Mouse (Mus musculus) midbrain, embryonic 14.5 days (tissue): Measurements from ENCODE around the gene Wnt6. TPM values are rescaled to one million over a fixed set of nuclear protein-coding genes. Genes with fewer than 3 reads are reported as not detected.

Experiments used
- ATAC-seq: fragments of 200-750 bp; cut with Nextera tagmentation; 2 replicates; pipeline ENCODE4 v1.8.0; 2017; ENCODE audit warnings: moderate number of reproducible peaks, moderate library complexity; ENCODE audit not compliant: low FRiP score, low TSS enrichment
- DNase-seq: peaks from one replicate; pipeline ENCODE4 v3.0.0-alpha.2; 2015
- H3K27ac ChIP-seq: fragments of 300-500 bp; sonication (generic); replicated peaks from 2 replicates; pipeline ENCODE4 v1.5.1; 2014; ENCODE audit warnings: mild to moderate bottlenecking, low read depth, low read length, moderate library complexity
- H3K27me3 ChIP-seq: fragments of 300-500 bp; sonication (generic); 2 replicates; pipeline ENCODE4 v1.6.1; 2014; ENCODE audit warnings: low read length, control low read depth, mixed read lengths; ENCODE audit not compliant: control insufficient read depth, insufficient read depth
- H3K36me3 ChIP-seq: fragments of 300-500 bp; sonication (generic); 2 replicates; pipeline ENCODE4 v1.6.1; 2014; ENCODE audit warnings: low read length, control low read depth; ENCODE audit not compliant: control insufficient read depth, insufficient read depth
- H3K4me1 ChIP-seq: fragments of 300-500 bp; sonication (generic); 2 replicates; pipeline ENCODE4 v1.6.1; 2014; ENCODE audit warnings: mild to moderate bottlenecking, antibody characterized with exemption, low read length, control low read depth; ENCODE audit not compliant: control insufficient read depth, insufficient read depth
- H3K4me2 ChIP-seq: fragments of 300-500 bp; sonication (generic); 2 replicates; pipeline ENCODE4 v1.6.1; 2014; ENCODE audit warnings: mild to moderate bottlenecking, low read length, moderate library complexity
- H3K4me3 ChIP-seq: fragments of 300-500 bp; sonication (generic); replicated peaks from 2 replicates; pipeline ENCODE4 v1.5.1; 2014; ENCODE audit warnings: low read depth, low read length
- H3K9ac ChIP-seq: fragments of 300-500 bp; sonication (generic); replicated peaks from 2 replicates; pipeline ENCODE4 v1.6.1; 2014; ENCODE audit warnings: mild to moderate bottlenecking, low read length, moderate library complexity
- H3K9me3 ChIP-seq: fragments of 300-500 bp; sonication (generic); 2 replicates; pipeline ENCODE4 v1.6.1; 2016; ENCODE audit warnings: low read length, control low read depth, mixed read lengths; ENCODE audit not compliant: control insufficient read depth
- WGBS: fragments of 180-500 bp; shearing (Covaris S2); extraction: QIAGEN DNeasy Blood & Tissue Kit; methylation state at CpG from one replicate; pipeline ENCODE4 v1.1.7; 2014; 5-methylcytosine and 5-hydroxymethylcytosine counted together
- polyA plus RNA-seq: library from polyadenylated mRNA; unstranded; fragments of >200 nt; fragmentation: Nextera tagmentation; extraction: Ambion mirVana; gene quantifications from 2 replicates; pipeline ENCODE4 v1.2.1, GENCODE M21; 2014

Wnt6 gene
- polyA plus RNA-seq, 1 experiment from 2014 or later = 2.7 TPM

DNA sequence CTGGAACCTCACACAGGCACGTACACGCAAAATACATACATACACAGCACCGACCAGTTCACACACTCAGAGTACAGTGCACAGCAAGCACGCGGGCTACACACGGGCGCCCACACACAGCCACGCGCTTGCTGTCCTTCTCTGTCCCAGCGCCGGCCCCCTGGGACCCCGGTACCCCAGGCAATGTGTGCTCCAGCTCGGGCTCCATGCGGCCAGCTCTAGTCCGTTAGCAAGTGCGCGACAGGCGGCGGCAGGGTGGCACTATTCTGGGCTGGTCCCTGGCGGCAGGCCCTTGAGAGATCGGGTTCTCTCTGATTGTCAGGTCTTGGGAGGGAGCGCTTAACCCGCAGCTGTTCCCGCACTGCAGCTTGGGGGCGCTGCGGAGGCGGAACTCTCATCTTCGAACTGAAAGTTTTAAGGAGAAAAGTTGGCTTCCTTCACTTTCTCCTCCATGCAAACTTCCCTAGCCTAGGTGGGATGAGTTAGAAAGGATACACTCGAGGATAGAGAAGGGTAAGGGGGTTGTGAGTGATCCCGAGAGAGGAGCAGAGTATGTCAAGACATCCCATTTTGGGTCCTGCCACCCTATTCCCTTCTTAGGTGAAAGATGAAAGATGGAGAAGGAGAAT, 22.9 kb upstream of the Wnt6 start, which contains the start of gene Prkag3:
Gene Prkag3, minus strand, starts transcription at position 579 of the 629 bp plus-strand sequence.
- H3K27me3 ChIP-seq = no peaks in the 10 kb centered on the region
- H3K4me2 ChIP-seq = peak within 1 kb of the TSS; percentile 32
- 10% methylated on average over 30 of the region's 30 CpGs for WGBS
- H3K27ac ChIP-seq = no peak within 1 kb of the TSS
- H3K9ac ChIP-seq = no peak within 1 kb of the TSS
- no peaks in the 10 kb centered on the region for H3K9me3 ChIP-seq
- no peaks in the 10 kb centered on the region for H3K4me1 ChIP-seq
- DNase-seq (peak; percentile 56), ATAC-seq (no peak)
- H3K4me3 ChIP-seq = 0 out of 2 replicates have a peak within 1 kb of the TSS, but pooled peaks have one; percentile 0
- H3K36me3 ChIP-seq = no peaks in the 10 kb centered on the region

DNA sequence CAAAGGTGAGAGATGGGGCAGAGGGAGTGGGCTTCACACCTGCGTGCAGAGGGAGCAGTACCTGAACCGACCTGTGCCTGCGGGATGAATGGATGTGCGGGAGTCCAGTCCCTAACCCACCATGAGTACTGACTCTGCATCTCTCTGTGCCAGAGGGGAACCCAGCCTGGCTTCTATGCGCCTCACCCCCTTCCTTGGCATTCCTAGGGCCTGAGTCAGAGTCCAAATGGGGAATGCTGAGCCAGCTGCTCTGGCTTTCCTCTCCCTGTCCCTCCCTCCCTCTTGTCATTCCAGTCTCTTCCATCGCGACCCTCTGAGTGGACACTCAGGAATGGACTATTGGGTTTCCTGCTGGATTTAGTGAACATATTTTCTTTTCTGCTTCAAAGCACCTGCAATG, 22.4 kb upstream of the Wnt6 start:
- no peak for DNase-seq
- Histone ChIP-seq H3K36me3 (no peaks in the 10 kb centered on the region), H3K4me3 (no peak overlapping the region), H3K9ac (no peak overlapping the region), H3K4me2 (no peak overlapping the region), H3K9me3 (no peaks in the 10 kb centered on the region), H3K27ac (no peak overlapping the region), H3K27me3 (no peaks in the 10 kb centered on the region), H3K4me1 (no peaks in the 10 kb centered on the region)
- no peak for ATAC-seq
- WGBS = 77% methylated on average over 7 of the region's 7 CpGs

DNA sequence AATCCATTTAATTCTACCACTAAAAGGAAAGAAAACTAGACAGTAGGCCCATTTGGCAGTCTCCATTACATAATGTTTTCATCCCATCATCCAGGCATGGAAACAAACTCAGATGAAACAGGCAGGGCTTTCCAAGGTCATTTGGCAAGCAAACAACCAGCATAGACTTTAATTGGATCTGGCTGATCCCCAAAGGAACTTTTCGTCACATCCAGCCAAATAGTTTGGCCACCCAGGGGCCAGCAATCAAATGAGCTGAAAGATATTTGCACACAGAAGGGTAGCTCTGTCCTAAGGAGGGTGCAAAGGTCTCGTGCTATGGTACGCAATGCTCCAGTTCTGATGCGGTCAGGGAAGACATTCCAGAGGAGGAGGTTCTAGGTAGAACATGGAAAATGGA, 21.0 kb upstream of the Wnt6 start:
- Histone ChIP-seq H3K4me1 (no peaks in the 10 kb centered on the region), H3K4me3 (no peak overlapping the region), H3K27me3 (no peaks in the 10 kb centered on the region), H3K4me2 (no peak overlapping the region), H3K9me3 (no peaks in the 10 kb centered on the region), H3K27ac (no peak overlapping the region), H3K36me3 (no peaks in the 10 kb centered on the region), H3K9ac (no peak overlapping the region)
- no peak for DNase-seq
- ATAC-seq = no peak
- 86% methylated on average over 4 of the region's 4 CpGs for WGBS

DNA sequence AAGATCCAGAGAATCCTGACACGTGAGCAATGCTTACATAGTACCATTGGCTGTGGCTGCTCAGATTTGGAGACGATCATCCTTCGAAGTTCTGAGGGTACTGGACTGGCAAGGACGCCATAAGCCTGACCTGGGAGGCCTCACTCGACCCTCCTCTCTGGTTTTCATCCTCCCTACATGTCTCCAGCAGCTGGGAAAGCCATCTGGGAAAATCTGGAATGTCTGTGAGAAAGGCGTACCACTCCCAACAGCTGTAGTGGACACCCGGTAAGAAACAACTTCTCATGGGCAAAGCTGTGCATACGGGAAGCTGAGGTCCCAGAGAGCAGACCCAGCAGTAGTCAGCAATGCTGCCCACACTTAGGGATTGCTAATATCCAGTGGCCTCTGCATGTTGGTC, 19.5 kb upstream of the Wnt6 start:
- Histone ChIP-seq H3K4me3 (no peak overlapping the region), H3K9ac (no peak overlapping the region), H3K27me3 (no peaks in the 10 kb centered on the region), H3K27ac (no peak overlapping the region), H3K9me3 (no peaks in the 10 kb centered on the region), H3K36me3 (no peaks in the 10 kb centered on the region), H3K4me1 (no peaks in the 10 kb centered on the region), H3K4me2 (no peak overlapping the region)
- 91% methylated on average over 8 of the region's 8 CpGs for WGBS
- DNase-seq (no peak), ATAC-seq (no peak)

DNA sequence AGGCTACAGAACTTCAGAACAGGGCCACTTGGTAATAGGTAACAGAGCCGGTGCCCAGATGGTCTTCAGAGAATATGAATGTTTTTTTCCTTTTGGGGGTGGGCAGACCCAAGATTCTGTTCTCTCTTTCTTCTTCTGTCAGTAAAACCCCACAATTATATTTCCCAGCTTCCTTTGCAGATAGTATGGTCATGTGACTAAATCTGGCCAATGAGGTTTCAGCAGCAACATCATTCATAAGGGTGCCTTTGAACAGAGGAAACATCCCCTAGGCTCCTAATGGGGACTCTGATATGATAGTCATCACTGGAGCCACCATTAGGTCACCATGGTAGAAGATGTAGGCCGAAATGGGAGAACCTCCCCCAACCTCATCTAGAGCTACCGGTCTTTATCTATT, 18.9 kb upstream of the Wnt6 start:
- Histone ChIP-seq H3K27ac (no peak overlapping the region), H3K9me3 (no peaks in the 10 kb centered on the region), H3K27me3 (no peaks in the 10 kb centered on the region), H3K36me3 (no peaks in the 10 kb centered on the region), H3K9ac (no peak overlapping the region), H3K4me1 (no peaks in the 10 kb centered on the region), H3K4me2 (no peak overlapping the region), H3K4me3 (no peak overlapping the region)
- DNase-seq (no peak), ATAC-seq (no peak)
- 95% methylated on average over 3 of the region's 3 CpGs for WGBS

DNA sequence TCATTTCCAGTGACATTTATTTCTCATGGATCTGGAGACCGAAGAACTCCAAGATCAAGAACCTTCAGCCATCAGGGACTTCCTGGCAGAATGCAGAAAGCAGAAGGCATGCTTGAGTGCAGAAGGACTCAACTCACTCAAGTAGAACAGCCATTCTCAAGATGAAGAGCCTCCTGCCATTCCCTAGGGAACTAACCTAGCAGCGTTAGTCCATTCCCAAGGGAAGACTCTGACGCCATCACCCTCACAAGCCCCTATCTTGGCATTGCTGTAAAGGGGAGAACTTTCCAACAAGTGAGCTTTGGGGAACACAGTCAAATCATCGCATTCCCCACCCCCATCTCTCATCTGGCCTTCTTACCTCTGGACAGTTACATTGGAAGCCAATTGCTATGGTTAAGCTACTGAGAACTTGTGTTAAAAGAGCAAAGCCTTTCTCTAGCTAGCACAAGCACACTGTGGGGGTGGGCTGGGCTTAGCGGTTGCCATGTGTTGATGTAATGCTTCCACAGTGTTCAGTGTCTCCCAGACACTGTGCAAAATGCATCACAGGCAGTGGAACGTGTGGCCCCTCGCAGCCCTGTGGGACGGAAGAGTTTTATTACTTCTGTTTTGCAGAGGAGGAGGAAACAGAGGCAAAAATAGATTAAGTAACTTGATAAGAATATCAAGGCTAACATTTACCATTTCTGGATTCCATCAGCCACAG, 18.3 kb upstream of the Wnt6 start:
- ATAC-seq (no peak), DNase-seq (no peak)
- no peak overlapping the region for H3K4me2 ChIP-seq
- H3K27me3 ChIP-seq = no peaks in the 10 kb centered on the region
- H3K9me3 ChIP-seq = no peaks in the 10 kb centered on the region
- no peaks in the 10 kb centered on the region for H3K4me1 ChIP-seq
- no peaks in the 10 kb centered on the region for H3K36me3 ChIP-seq
- no peak overlapping the region for H3K9ac ChIP-seq
- WGBS = 89% methylated on average over 8 of the region's 8 CpGs
- no peak overlapping the region for H3K4me3 ChIP-seq
- no peak overlapping the region for H3K27ac ChIP-seq

DNA sequence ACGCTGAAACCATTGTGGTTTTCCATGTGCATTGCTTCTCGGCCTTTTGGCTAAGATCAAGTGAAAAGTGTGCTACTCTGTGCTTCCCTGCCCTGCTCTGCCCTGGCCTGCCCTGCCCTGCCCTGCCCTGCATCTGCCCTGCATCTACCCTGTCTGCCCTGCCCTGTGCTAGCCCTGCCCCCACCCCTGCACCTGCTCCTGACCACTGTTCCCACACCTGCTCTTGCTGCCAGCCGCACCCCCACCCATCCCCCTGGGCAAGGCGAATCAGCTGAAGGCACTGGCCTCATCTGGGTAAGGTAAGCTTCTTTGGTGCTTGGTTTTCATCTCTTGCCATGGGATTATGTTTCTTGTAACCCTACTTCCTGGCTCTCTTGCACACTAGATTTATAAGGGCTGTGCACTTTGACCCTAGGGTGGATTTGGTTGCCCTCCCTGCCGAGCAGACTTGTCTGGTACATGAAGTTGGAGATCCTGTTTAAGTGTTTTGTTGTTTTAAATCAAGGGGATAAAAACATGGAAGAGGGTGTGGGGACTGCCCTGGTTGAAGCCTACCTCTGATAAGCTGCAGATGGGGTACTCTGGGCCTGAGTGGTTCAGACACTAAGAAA, 17.4 kb upstream of the Wnt6 start:
- no peak overlapping the region for H3K4me3 ChIP-seq
- H3K9me3 ChIP-seq = no peaks in the 10 kb centered on the region
- DNase-seq (no peak), ATAC-seq (no peak)
- 75% methylated on average over 5 of the region's 5 CpGs for WGBS
- no peak overlapping the region for H3K9ac ChIP-seq
- no peaks in the 10 kb centered on the region for H3K4me1 ChIP-seq
- H3K27me3 ChIP-seq = no peaks in the 10 kb centered on the region
- no peak overlapping the region for H3K27ac ChIP-seq
- no peak overlapping the region for H3K4me2 ChIP-seq
- H3K36me3 ChIP-seq = no peaks in the 10 kb centered on the region

DNA sequence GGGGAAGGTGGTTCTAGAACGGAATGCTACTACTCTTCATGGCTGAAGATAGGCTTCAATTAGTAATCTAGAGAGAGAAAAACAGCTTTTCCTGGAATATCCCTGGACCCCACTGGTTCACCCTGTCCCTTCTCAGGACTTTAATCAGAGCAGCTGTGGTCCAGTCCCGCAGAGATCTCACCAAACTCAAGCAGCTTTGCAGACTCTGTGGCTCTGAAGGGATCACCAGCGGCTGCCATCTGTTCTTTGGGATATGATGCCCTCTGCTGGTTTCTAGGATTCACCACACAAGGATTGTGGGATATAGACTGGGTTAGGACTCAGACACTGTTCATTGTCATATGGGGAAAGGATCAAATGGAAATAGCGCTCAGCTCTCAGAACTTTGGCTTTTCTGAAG, 11.9 kb upstream of the Wnt6 start:
- Histone ChIP-seq H3K27ac (no peak overlapping the region), H3K4me2 (no peak overlapping the region), H3K4me3 (no peak overlapping the region), H3K27me3 (0 out of 2 replicates have a peak, but pooled peaks cover 7% of the 10 kb centered on the region), H3K4me1 (no peaks in the 10 kb centered on the region), H3K9me3 (no peaks in the 10 kb centered on the region), H3K36me3 (no peaks in the 10 kb centered on the region), H3K9ac (no peak overlapping the region)
- WGBS = 27% methylated on average over 4 of the region's 4 CpGs
- peak; percentile 74 for DNase-seq
- no peak for ATAC-seq

DNA sequence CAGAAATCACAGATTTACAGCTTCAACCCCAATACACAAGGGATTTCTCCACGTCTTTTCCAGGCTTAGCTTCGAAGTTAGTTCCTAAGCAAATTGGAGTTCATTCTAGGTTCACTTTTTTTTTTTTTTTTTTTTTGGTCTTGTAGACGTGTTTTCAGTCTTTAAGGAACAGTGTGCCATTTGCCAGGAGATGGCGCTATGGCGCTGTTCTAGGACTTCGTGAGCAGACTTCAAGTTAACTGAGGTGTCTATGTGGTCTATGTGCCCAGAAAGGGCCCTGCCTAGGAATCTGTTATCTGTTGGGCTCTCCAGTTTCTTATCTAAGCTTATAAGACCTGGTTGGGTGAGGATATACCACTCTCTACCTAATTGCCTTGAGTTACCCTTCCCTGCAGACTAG, 8.6 kb upstream of the Wnt6 start:
- no peak overlapping the region for H3K4me2 ChIP-seq
- H3K9me3 ChIP-seq = no peaks in the 10 kb centered on the region
- no peak overlapping the region for H3K4me3 ChIP-seq
- no peaks in the 10 kb centered on the region for H3K36me3 ChIP-seq
- peak; percentile 85 for DNase-seq
- no peak for ATAC-seq
- 5% methylated on average over 6 of the region's 6 CpGs for WGBS
- no peak overlapping the region for H3K27ac ChIP-seq
- H3K4me1 ChIP-seq = no peaks in the 10 kb centered on the region
- H3K27me3 ChIP-seq = peaks cover 7% of the 10 kb centered on the region; the same call in 1 of the 2 replicates
- no peak overlapping the region for H3K9ac ChIP-seq
